Comparison of ENCODE assay signal across 18 mouse cellular contexts in genomic region chr5:137528247-137528968, GRCm38 (mm10). TPM values are rescaled to one million over a fixed set of nuclear protein-coding genes. Genes with fewer than 3 reads are reported as not detected.
A peak's percentile ranks its signal among the peaks of the same experiment; 100 is the strongest.
DNase-seq lines count a peak whose midpoint lies in the region; ATAC-seq and TF ChIP-seq lines count a peak whose summit lies in the region.
"Had no signal": no experiment of that assay in that cellular context is flagged by ENCODE, and none has a peak within 500 bp of the region (broad histone marks: within the 10 kb centered on the region; RNA-seq: fewer than 3 reads in every experiment).

No protein-coding gene starts in this region.

- H3K27ac ChIP-seq in layer of hippocampus, adult 2 months, result peak overlapping the region; percentile 100; the same call in 1 of the 2 replicates
- H3K27ac ChIP-seq in embryonic facial prominence, embryonic 10.5 days (replicated peaks), result no peak overlapping the region
- H3K27ac ChIP-seq in midbrain, embryonic 12.5 days (replicated peaks), result peak overlapping the region; percentile 60

- TF ChIP-seq CTCF in layer of hippocampus, adult 2 months (conservative IDR thresholded peaks at IDR 0.05), result no peak

- no peaks in the 10 kb centered on the region for H3K27me3 ChIP-seq in embryonic facial prominence, embryonic 10.5 days (replicated peaks; ENCODE audit: low read depth, poor library complexity, severe bottlenecking)
- no peaks in the 10 kb centered on the region for H3K27me3 ChIP-seq in midbrain, embryonic 12.5 days

- peaks cover 72% of the 10 kb centered on the region for H3K36me3 ChIP-seq in embryonic facial prominence, embryonic 10.5 days (replicated peaks)
- H3K36me3 ChIP-seq in midbrain, embryonic 12.5 days, result peaks cover 66% of the 10 kb centered on the region

- H3K4me2 ChIP-seq in midbrain, embryonic 12.5 days (replicated peaks), result no peak overlapping the region

- peaks cover 65% of the 10 kb centered on the region for H3K4me1 ChIP-seq in embryonic facial prominence, embryonic 10.5 days
- peaks cover 45% of the 10 kb centered on the region for H3K4me1 ChIP-seq in midbrain, embryonic 12.5 days

- no peak overlapping the region for H3K9ac ChIP-seq in midbrain, embryonic 12.5 days (replicated peaks)

- ATAC-seq in midbrain, embryonic 12.5 days (ENCODE audit: low FRiP score, low read depth), result no peak

- DNase-seq in cerebellum, adult 9-11 months, result peak; percentile 58
- no peak for DNase-seq in cerebellum, adult 11 months
- no peak for DNase-seq in layer of hippocampus, adult 2 months (ENCODE audit: low spot score in 2 of 2)
- no peak for DNase-seq in layer of hippocampus, postnatal 25 days (ENCODE audit: extremely low spot score in 1 of 2, low spot score in 1 of 2)
- no peak for DNase-seq in embryonic facial prominence, embryonic 10.5 days (ENCODE audit: low spot score)
- no peak for DNase-seq in gastrocnemius, adult 18-20 months (ENCODE audit: low spot score)
- no peak for DNase-seq in spleen, postnatal 4 days (ENCODE audit: low spot score in 2 of 2)
- DNase-seq: gastrocnemius, postnatal 14 days; kidney, adult 8-10 months; lung, postnatal 4 days; thymus, adult 2 months had no signal

- no peaks in the 10 kb centered on the region for H3K9me3 ChIP-seq in embryonic facial prominence, embryonic 10.5 days
- H3K9me3 ChIP-seq in midbrain, embryonic 12.5 days, result no peaks in the 10 kb centered on the region

- WGBS in embryonic facial prominence, embryonic 10.5 days, result 87% methylated on average over 22 of the region's 22 CpGs
- WGBS in midbrain, embryonic 12.5 days, result 85% methylated on average over 22 of the region's 22 CpGs

- no peak overlapping the region for H3K4me3 ChIP-seq in layer of hippocampus, adult 2 months
- peak overlapping the region; percentile 8; the same call in 1 of the 2 replicates for H3K4me3 ChIP-seq in embryonic facial prominence, embryonic 10.5 days
- H3K4me3 ChIP-seq in midbrain, embryonic 12.5 days, result no peak overlapping the region
- H3K4me3 ChIP-seq: erythroblast, embryonic 14.5 days had no signal

RNA-seq across cellular contexts. Expression of gene Epo, which starts 4.6 kb away (rescaled TPM):
- total RNA-seq in layer of hippocampus, adult 2 months (2021), result not detected
- not detected for total RNA-seq in layer of hippocampus, postnatal 25 days (2021)
- polyA plus RNA-seq in embryonic facial prominence, embryonic 10.5 days (2016; fragmentation: Nextera tagmentation; extraction: Ambion mirVana), result 2.1 and 2.3 TPM in 2 replicates
- 0.34 TPM in 1 of 2 replicates, not detected in the other for polyA plus RNA-seq in midbrain, embryonic 12.5 days (2016; fragmentation: Nextera tagmentation; extraction: Ambion mirVana)
- not detected for total RNA-seq in gastrocnemius, adult 18-20 months (2021)
- total RNA-seq: gastrocnemius, postnatal 14 days; layer of hippocampus, postnatal 14 days; liver, adult 2 months; MEL had no signal
- polyA plus RNA-seq: cortical plate, adult 2 months; erythroblast, embryonic 14.5 days; heart, postnatal 0 days; liver, adult 2 months; thymus, adult 2 months had no signal

RNA-seq across cellular contexts. Expression of gene Gnb2, which starts 4.9 kb away (rescaled TPM):
- 100 to 1,000 TPM; 600 to 607 TPM for total RNA-seq in layer of hippocampus, adult 2 months (2021)
- 100 to 1,000 TPM; 648 to 692 TPM for total RNA-seq in layer of hippocampus, postnatal 25 days (2021)
- 276 and 281 TPM in 2 replicates for polyA plus RNA-seq in embryonic facial prominence, embryonic 10.5 days (2016; fragmentation: Nextera tagmentation; extraction: Ambion mirVana)
- 464 and 467 TPM in 2 replicates for polyA plus RNA-seq in midbrain, embryonic 12.5 days (2016; fragmentation: Nextera tagmentation; extraction: Ambion mirVana)
- 100 to 1,000 TPM; 111 to 134 TPM for total RNA-seq in gastrocnemius, adult 18-20 months (2021)

RNA-seq across cellular contexts. Expression of gene Gigyf1, which starts 10.1 kb away (rescaled TPM):
- total RNA-seq in layer of hippocampus, adult 2 months (2021), result 10 to 100 TPM; 61.9 to 63.5 TPM
- 10 to 100 TPM; 44.8 to 54.9 TPM for total RNA-seq in layer of hippocampus, postnatal 25 days (2021)
- polyA plus RNA-seq in embryonic facial prominence, embryonic 10.5 days (2016; fragmentation: Nextera tagmentation; extraction: Ambion mirVana), result 15.2 and 15.3 TPM in 2 replicates
- polyA plus RNA-seq in midbrain, embryonic 12.5 days (2016; fragmentation: Nextera tagmentation; extraction: Ambion mirVana), result 20.5 and 21.1 TPM in 2 replicates
- total RNA-seq in gastrocnemius, adult 18-20 months (2021), result 10 to 100 TPM; 19.9 to 23.5 TPM

RNA-seq across cellular contexts. Expression of gene Actl6b, which starts 24.9 kb away (rescaled TPM):
- 100 to 1,000 TPM; 138 to 142 TPM for total RNA-seq in layer of hippocampus, adult 2 months (2021)
- 100 to 1,000 TPM; 129 to 132 TPM for total RNA-seq in layer of hippocampus, postnatal 25 days (2021)
- polyA plus RNA-seq in embryonic facial prominence, embryonic 10.5 days (2016; fragmentation: Nextera tagmentation; extraction: Ambion mirVana), result 4.5 and 5.4 TPM in 2 replicates
- polyA plus RNA-seq in midbrain, embryonic 12.5 days (2016; fragmentation: Nextera tagmentation; extraction: Ambion mirVana), result 89.4 and 93.1 TPM in 2 replicates
- total RNA-seq in gastrocnemius, adult 18-20 months (2021), result not detected
- total RNA-seq: gastrocnemius, postnatal 14 days; liver, adult 2 months had no signal
- polyA plus RNA-seq: erythroblast, embryonic 14.5 days; heart, postnatal 0 days; liver, adult 2 months; thymus, adult 2 months had no signal

RNA-seq across cellular contexts. Expression of gene Pop7, which starts 26.1 kb away (rescaled TPM):
- total RNA-seq in layer of hippocampus, adult 2 months (2021), result 10 to 100 TPM; 33.8 to 35.1 TPM
- total RNA-seq in layer of hippocampus, postnatal 25 days (2021), result 10 to 100 TPM; 33.6 to 34.6 TPM
- polyA plus RNA-seq in embryonic facial prominence, embryonic 10.5 days (2016; fragmentation: Nextera tagmentation; extraction: Ambion mirVana), result 55.3 and 59.9 TPM in 2 replicates
- 58.0 and 58.1 TPM in 2 replicates for polyA plus RNA-seq in midbrain, embryonic 12.5 days (2016; fragmentation: Nextera tagmentation; extraction: Ambion mirVana)
- 10 to 100 TPM in 1 of 2 experiments, 1 to 10 TPM in 1; 8.9 to 10.8 TPM for total RNA-seq in gastrocnemius, adult 18-20 months (2021)

Comparison
In these comparisons a context has a peak if more than half of its experiments do, and no peak if none do; other contexts are left out.
1. RNA of gene Gnb2, which starts 4.9 kb away (total RNA-seq): 648 to 692 TPM in layer of hippocampus, postnatal 25 days and 600 to 607 TPM in layer of hippocampus, adult 2 months; 111 to 134 TPM in gastrocnemius, adult 18-20 months; every median in the first group is over 4 times any median in the second.